Mouse (Mus musculus): ENCODE measurements around the gene Rpe. TPM values are rescaled to one million over a fixed set of nuclear protein-coding genes. Genes with fewer than 3 reads are reported as not detected.
A peak's percentile ranks its signal among the peaks of the same experiment; 100 is the strongest.

Rpe gene
- polyA plus RNA-seq (2012; rRNA removed): 14.0 and 17.0 TPM in 2 replicates

DNA sequence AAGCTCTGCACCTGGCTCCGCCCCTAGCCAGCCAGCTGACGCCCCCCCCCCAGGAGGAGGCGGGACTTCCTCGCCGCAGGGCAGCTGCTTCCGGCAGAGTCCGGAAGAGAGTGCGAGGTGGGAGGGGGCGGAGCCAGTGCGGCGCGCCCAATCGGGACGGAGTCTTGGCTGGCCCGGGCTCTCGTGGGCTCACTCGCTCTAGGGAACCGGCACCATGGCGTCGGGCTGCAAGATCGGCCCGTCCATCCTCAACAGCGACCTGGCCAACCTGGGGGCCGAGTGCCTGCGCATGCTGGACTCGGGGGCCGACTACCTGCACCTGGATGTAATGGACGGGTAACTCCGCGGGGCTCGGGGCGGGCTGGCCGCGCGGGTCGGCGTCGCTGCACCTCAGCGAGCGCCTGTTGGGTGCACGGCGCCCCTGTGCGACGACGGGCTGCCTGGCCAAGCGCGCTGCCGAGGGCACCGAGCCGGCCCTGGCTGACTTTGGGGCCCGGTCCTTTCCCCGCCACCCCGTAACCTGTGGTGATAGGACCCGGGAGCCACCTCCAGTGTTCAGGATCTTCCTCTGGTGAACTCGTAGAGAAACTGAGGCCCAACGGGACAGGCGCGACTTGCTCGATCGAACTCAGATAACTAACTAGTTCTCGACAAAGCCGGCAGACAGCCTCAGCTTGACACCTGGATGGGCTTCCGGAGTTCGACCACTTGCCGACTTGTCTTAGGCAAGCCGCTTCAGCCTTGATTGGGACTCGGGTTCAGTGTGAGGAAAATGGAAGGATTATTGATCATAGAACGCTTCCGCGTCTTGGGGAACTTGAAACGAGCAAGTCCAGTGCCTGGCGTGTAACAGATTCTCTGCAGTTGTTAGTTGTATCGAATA, at the start of gene Rpe:
TSS of gene Rpe (plus strand) at position 139 of the 883 bp plus-strand sequence.
- under 1% methylated on average over 73 of the region's 73 CpGs for WGBS
- TF ChIP-seq POLR2A (IDR thresholded peaks at IDR 0.05; ENCODE audit: borderline replicate concordance, extremely low read depth, low read depth, low read length) (peak; percentile 78; the same call in 1 of the 2 replicates), CTCF (IDR thresholded peaks at IDR 0.05; ENCODE audit: insufficient read depth, low read length) (no peak)

DNA sequence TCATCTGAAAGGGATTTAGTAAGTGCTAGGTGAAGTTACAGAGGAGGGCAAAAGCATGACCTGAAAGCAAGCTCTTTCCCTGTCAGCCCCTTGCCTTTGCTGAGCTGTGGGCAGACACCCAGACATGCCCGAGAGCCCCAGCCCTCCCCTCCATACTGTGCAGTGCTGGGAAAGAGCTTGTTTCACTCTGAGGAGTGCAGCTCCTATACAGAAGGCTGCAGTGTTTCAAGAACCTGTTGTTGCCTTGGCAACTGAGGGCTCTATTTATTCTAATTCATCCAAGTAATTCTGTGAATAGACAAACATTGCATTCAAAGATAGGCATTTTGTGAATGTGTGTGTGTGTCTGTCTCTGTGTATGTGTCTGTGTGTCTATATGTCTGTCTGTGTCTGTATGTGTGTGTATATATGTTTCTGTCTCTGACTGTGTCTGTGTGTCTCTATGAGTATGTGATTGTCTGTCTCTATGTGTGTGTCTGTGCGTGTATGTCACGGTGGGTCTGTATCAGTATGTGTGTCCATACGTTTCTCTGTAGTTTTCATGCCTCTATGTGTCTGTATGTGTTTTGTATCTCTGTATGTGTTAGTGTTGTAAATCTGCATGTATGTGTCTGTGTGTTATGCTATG, 45.4 kb upstream of the Rpe start:
- Histone ChIP-seq H3K4me3 (replicated peaks; ENCODE audit: extremely low read depth, low read depth, low read length) (no peak overlapping the region), H3K4me1 (ENCODE audit: control insufficient read depth, insufficient read depth, low read length) (no peaks in the 10 kb centered on the region)
- WGBS: 54% methylated on average over 4 of the region's 4 CpGs
- DNase-seq: no peak
- TF ChIP-seq POLR2A (IDR thresholded peaks at IDR 0.05; ENCODE audit: borderline replicate concordance, extremely low read depth, low read depth, low read length) (no peak), CTCF (IDR thresholded peaks at IDR 0.05; ENCODE audit: insufficient read depth, low read length) (no peak)

More for the DNA sequence above, at the start of gene Rpe:
- DNase-seq: peak; percentile 91
- H3K4me3 ChIP-seq (replicated peaks; ENCODE audit: extremely low read depth, low read depth, low read length): peak within 1 kb of the TSS; percentile 96
- H3K4me1 ChIP-seq (ENCODE audit: control insufficient read depth, insufficient read depth, low read length): peaks cover 5% of the 10 kb centered on the region

DNA sequence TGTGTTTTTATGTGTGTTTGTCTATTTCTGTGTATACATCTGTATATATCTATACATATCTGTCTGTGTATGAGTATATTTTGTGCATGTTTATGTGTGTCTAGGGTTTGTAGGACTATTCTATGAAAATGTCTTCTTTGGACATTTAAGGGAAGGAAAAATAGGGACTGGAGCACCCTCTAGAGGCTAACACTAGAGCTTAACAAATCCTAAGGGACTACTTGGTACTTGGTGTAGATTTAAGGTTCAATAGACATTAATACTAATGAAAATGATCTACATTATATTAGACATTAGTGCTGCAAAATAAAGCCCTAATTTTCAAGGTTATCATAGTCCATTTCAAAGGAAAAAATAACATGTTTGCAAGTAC, 44.9 kb upstream of the Rpe start:
- DNase-seq: no peak
- H3K4me3 ChIP-seq (replicated peaks; ENCODE audit: extremely low read depth, low read depth, low read length): no peak overlapping the region
- no peaks in the 10 kb centered on the region for H3K4me1 ChIP-seq (ENCODE audit: control insufficient read depth, insufficient read depth, low read length)
- no peak for TF ChIP-seq POLR2A (IDR thresholded peaks at IDR 0.05; ENCODE audit: borderline replicate concordance, extremely low read depth, low read depth, low read length)
- TF ChIP-seq CTCF (IDR thresholded peaks at IDR 0.05; ENCODE audit: insufficient read depth, low read length): no peak

DNA sequence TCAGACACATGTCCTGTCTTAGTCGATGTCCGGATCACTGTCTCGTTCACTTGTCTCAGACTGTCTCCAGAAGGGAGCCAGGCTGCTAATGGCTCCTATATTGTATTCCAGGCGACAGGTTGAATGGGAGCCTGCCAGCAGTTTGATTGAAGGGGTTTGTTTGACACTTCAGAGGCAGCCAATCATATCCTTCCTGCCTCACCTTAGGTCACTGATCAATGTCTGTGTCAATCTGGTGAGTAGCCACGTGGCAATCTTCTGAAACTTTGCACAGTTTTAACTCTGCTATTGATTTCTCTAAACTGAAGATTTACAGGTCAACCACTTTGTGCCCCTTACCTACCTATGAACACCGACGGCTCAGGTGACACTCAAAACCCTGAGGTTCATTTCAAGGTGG, 29.2 kb upstream of the Rpe start:
- no peaks in the 10 kb centered on the region for H3K4me1 ChIP-seq (ENCODE audit: control insufficient read depth, insufficient read depth, low read length)
- WGBS: 54% methylated on average over 7 of the region's 7 CpGs
- TF ChIP-seq CTCF (IDR thresholded peaks at IDR 0.05; ENCODE audit: insufficient read depth, low read length) (no peak), POLR2A (IDR thresholded peaks at IDR 0.05; ENCODE audit: borderline replicate concordance, extremely low read depth, low read depth, low read length) (no peak)
- H3K4me3 ChIP-seq (replicated peaks; ENCODE audit: extremely low read depth, low read depth, low read length): no peak overlapping the region
- no peak for DNase-seq

DNA sequence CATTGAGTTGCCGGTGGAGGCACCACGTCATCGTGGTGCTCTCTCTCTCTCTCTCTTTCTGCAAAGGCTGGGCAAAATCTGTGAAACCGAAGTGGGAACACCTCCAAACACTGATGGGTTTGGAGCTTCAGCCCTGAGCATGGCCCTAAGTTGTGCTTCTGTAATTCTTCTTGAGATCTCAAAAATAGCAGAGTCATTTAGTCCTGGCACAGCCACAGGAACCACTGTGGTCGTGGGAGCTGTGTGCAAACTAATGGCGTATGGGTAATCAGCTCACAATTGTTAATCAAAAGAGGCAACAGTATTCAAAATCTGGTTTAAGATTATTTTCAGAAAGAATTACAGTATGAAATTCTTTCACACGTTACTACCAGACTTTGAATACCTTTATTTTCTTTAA, 27.8 kb upstream of the Rpe start:
- DNase-seq: no peak
- TF ChIP-seq CTCF (IDR thresholded peaks at IDR 0.05; ENCODE audit: insufficient read depth, low read length) (no peak), POLR2A (IDR thresholded peaks at IDR 0.05; ENCODE audit: borderline replicate concordance, extremely low read depth, low read depth, low read length) (no peak)
- 75% methylated on average over 7 of the region's 7 CpGs for WGBS
- no peak overlapping the region for H3K4me3 ChIP-seq (replicated peaks; ENCODE audit: extremely low read depth, low read depth, low read length)
- H3K4me1 ChIP-seq (ENCODE audit: control insufficient read depth, insufficient read depth, low read length): no peaks in the 10 kb centered on the region

DNA sequence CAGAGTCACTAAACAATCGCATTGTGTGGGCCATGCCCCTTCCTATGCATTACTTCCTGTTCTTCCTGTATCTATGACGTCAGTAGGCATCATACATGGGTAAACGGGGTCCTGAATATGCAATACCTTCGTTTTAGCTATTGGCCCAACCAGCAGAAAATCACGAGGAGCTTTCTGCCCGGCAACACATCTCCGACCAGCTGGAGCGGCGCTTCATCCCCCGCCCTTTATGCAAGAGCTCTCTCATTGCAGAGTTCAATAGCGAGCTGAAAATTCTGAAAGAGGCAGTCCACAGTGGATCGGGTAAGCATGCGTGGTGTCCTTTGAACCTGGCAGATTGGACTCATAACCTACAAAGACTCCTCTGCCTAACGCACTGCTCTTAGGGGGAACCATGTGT, 22.7 kb upstream of the Rpe start:
- no peak for TF ChIP-seq POLR2A (IDR thresholded peaks at IDR 0.05; ENCODE audit: borderline replicate concordance, extremely low read depth, low read depth, low read length)
- no peak for TF ChIP-seq CTCF (IDR thresholded peaks at IDR 0.05; ENCODE audit: insufficient read depth, low read length)
- DNase-seq: no peak
- Histone ChIP-seq H3K4me1 (ENCODE audit: control insufficient read depth, insufficient read depth, low read length) (no peaks in the 10 kb centered on the region), H3K4me3 (replicated peaks; ENCODE audit: extremely low read depth, low read depth, low read length) (no peak overlapping the region)
- WGBS: 77% methylated on average over 14 of the region's 14 CpGs

DNA sequence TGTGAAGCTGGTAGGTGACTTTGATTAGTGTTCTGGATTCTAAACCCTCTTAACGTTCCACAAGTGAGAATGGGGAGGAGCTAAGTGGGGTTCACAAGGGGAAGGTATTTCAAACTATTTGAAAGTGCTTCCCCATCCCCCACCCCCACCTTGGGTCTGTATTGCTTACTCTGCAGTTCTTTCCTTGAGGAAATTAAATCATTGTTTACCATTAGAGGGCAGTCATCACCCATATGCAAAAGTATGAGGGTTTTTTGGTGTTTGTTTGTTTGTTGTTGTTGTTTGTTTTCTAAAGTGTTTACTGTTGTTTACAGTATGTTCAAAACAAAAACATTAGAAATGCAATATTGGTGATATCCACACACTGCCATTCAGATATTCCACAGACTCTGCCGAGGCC, 22.0 kb upstream of the Rpe start:
- 28% methylated on average over 2 of the region's 2 CpGs for WGBS
- TF ChIP-seq POLR2A (IDR thresholded peaks at IDR 0.05; ENCODE audit: borderline replicate concordance, extremely low read depth, low read depth, low read length) (no peak), CTCF (IDR thresholded peaks at IDR 0.05; ENCODE audit: insufficient read depth, low read length) (no peak)
- DNase-seq: no peak
- Histone ChIP-seq H3K4me1 (ENCODE audit: control insufficient read depth, insufficient read depth, low read length) (no peaks in the 10 kb centered on the region), H3K4me3 (replicated peaks; ENCODE audit: extremely low read depth, low read depth, low read length) (no peak overlapping the region)

DNA sequence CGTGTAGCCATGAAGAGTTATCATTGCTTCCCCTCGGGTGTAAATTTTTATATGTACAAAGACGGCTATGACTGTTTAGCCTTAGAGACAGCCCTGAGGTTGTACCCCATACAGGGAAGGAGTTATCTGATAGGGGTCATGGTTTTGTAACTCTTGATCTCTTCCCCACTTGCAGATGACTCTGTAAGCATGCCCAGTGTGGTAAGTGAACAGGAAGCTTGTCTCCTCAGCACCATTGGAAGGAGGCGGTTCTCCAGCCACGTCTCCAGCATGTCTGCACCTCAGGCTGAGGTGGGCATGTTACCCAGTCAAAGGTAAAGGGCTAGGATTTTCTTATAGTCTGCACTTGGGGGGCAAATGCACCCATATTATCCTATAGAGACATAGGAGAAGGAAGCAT, 17.7 kb upstream of the Rpe start:
- WGBS: 78% methylated on average over 5 of the region's 5 CpGs
- TF ChIP-seq CTCF (IDR thresholded peaks at IDR 0.05; ENCODE audit: insufficient read depth, low read length) (no peak), POLR2A (IDR thresholded peaks at IDR 0.05; ENCODE audit: borderline replicate concordance, extremely low read depth, low read depth, low read length) (no peak)
- no peak for DNase-seq
- no peak overlapping the region for H3K4me3 ChIP-seq (replicated peaks; ENCODE audit: extremely low read depth, low read depth, low read length)
- H3K4me1 ChIP-seq (ENCODE audit: control insufficient read depth, insufficient read depth, low read length): no peaks in the 10 kb centered on the region

DNA sequence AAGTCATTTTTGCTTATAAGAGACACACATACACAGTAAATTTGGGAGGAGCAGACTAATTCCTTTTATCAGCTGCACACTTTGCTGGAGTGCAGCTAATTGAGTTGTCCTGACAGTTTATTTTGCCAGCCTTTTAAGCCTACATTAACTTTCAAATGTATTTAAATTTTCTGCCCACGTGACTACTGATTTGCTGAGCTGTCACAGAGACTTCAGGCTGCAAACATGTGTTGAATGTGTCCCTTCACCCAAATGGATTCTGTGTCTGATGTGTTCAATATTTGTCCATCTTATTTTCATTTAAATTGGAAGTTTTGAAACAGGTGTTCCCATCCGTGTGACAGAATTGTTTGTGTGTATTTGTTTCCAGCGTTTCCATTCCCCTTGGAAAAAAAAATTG, 8.9 kb upstream of the Rpe start:
- Histone ChIP-seq H3K4me3 (replicated peaks; ENCODE audit: extremely low read depth, low read depth, low read length) (no peak overlapping the region), H3K4me1 (ENCODE audit: control insufficient read depth, insufficient read depth, low read length) (no peaks in the 10 kb centered on the region)
- no peak for TF ChIP-seq CTCF (IDR thresholded peaks at IDR 0.05; ENCODE audit: insufficient read depth, low read length)
- no peak for TF ChIP-seq POLR2A (IDR thresholded peaks at IDR 0.05; ENCODE audit: borderline replicate concordance, extremely low read depth, low read depth, low read length)
- DNase-seq: no peak
- 66% methylated on average over 3 of the region's 3 CpGs for WGBS

DNA sequence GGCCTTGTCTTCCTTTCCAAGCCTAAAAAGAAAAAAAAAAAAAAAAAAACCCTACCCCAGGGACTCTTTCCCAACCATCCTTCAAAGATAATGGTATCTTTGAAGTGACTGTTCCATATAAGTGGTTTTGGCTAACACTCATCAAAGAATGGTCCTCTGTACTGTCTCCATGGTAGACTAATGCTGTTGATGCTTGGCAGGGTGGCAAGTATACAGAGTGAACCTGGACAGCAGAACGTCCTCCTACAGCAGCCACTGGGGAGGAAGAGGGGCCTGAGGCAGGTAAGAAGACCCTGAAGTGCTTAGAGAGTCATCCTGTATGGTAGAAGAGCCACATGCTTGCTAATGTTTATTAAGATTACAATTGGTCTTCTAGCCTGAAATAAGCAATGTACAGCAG, 8.3 kb upstream of the Rpe start:
- no peak for DNase-seq
- no peak for TF ChIP-seq CTCF (IDR thresholded peaks at IDR 0.05; ENCODE audit: insufficient read depth, low read length)
- no peak for TF ChIP-seq POLR2A (IDR thresholded peaks at IDR 0.05; ENCODE audit: borderline replicate concordance, extremely low read depth, low read depth, low read length)
- Histone ChIP-seq H3K4me1 (ENCODE audit: control insufficient read depth, insufficient read depth, low read length) (no peaks in the 10 kb centered on the region), H3K4me3 (replicated peaks; ENCODE audit: extremely low read depth, low read depth, low read length) (no peak overlapping the region)
- WGBS: 76% methylated on average over 1 of the region's 1 CpGs
